8 mouse cellular contexts compared by ENCODE assay signal in the genomic region with DNA sequence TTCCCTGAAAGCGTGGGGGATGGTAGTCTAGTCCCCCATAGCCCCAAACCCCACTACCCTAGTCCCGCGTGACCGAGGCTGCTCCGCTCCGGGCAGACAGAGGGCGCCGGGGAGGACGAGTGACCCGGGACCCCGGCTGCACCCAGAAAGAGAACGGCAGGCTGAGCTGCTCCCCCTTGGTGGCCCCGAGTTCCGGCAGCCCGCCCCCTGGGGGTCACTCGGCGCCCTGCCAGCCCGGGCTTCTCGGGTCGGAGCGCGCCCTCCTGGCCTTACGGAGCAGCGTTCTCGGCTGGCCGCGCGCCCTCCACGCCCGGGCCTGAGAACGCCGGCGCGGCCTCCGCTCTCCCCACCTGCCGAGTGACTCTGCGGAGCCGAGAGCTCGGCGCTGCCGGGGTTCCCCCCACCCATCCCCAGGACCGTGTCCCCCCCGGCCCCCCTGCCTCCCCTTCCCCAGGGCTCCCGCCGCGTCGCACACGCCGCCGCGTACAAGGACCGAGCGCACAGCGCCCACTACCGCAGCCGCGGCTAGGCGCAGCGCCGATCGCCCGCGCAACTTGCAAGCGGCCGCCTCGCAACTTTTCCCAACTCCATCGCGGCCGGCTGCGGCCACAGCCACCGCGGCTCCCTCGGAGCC. TPM values are rescaled to one million over a fixed set of nuclear protein-coding genes. Genes with fewer than 3 reads are reported as not detected.
DNase-seq lines count a peak whose midpoint lies in the region; ATAC-seq and TF ChIP-seq lines count a peak whose summit lies in the region.

No protein-coding gene starts in this region.

- peaks cover 44% of the 10 kb centered on the region for H3K27me3 ChIP-seq in spleen, adult 2 months (ENCODE audit: control insufficient read depth, insufficient read depth, low read length)
- peaks cover 1% of the 10 kb centered on the region; the same call in 1 of the 2 replicates for H3K27me3 ChIP-seq in kidney, adult 2 months (replicated peaks; ENCODE audit: control insufficient read depth, insufficient read depth, low read length)
- peaks cover 41% of the 10 kb centered on the region for H3K27me3 ChIP-seq in lung, embryonic 15.5 days

- peak overlapping the region; percentile 92 for H3K9ac ChIP-seq in lung, embryonic 15.5 days

- H3K4me3 ChIP-seq in spleen, adult 2 months (ENCODE audit: extremely low read depth, insufficient read depth, insufficient read length) = peak overlapping the region; percentile 38; the same call in 1 of the 2 replicates
- peak overlapping the region; percentile 55 for H3K4me3 ChIP-seq in kidney, adult 2 months (ENCODE audit: insufficient read depth, low read depth, low read length)
- H3K4me3 ChIP-seq in lung, embryonic 15.5 days = peak overlapping the region; percentile 79

- WGBS in spleen, adult 2 months = 1% methylated on average over 57 of the region's 73 CpGs
- under 1% methylated on average over 73 of the region's 73 CpGs for WGBS in kidney, adult 2 months
- WGBS in lung, embryonic 15.5 days = under 1% methylated on average over 63 of the region's 73 CpGs

- peaks cover 11% of the 10 kb centered on the region for H3K4me1 ChIP-seq in spleen, adult 2 months (ENCODE audit: control insufficient read depth, insufficient read depth, insufficient read length)
- H3K4me1 ChIP-seq in kidney, adult 2 months (ENCODE audit: control insufficient read depth, insufficient read depth, low read length) = 0 out of 2 replicates have a peak, but pooled peaks cover 2% of the 10 kb centered on the region
- H3K4me1 ChIP-seq in lung, embryonic 15.5 days = peaks cover 30% of the 10 kb centered on the region

- H3K4me2 ChIP-seq in lung, embryonic 15.5 days = peak overlapping the region; percentile 89

- TF ChIP-seq POLR2A in spleen, adult 2 months (IDR thresholded peaks at IDR 0.05; ENCODE audit: low read depth, low read length) = no peak
- TF ChIP-seq POLR2A in kidney, adult 2 months (IDR thresholded peaks at IDR 0.05; ENCODE audit: low read depth, low read length) = no peak

- H3K36me3 ChIP-seq in spleen, adult 2 months (ENCODE audit: control insufficient read depth, insufficient read depth, low read length) = no peaks in the 10 kb centered on the region
- no peaks in the 10 kb centered on the region for H3K36me3 ChIP-seq in kidney, adult 2 months (ENCODE audit: control insufficient read depth, insufficient read depth, low read length)
- no peaks in the 10 kb centered on the region for H3K36me3 ChIP-seq in lung, embryonic 15.5 days

- ATAC-seq in lung, embryonic 15.5 days (ENCODE audit: borderline replicate concordance, extremely low read depth, low FRiP score, low TSS enrichment) = peak; percentile 64

- TF ChIP-seq CTCF in spleen, adult 2 months (IDR thresholded peaks at IDR 0.05; ENCODE audit: extremely low read depth, insufficient read depth, insufficient read length, insufficient replicate concordance) = no peak
- peak; percentile 42 for TF ChIP-seq CTCF in kidney, adult 2 months (conservative IDR thresholded peaks at IDR 0.05; ENCODE audit: insufficient read depth, insufficient read length, low read depth, low read length)

- no peak overlapping the region; the same call in 1 of the 2 replicates for H3K27ac ChIP-seq in spleen, adult 2 months (ENCODE audit: insufficient read depth, low read length)
- H3K27ac ChIP-seq in kidney, adult 2 months (ENCODE audit: insufficient read depth, low read depth, low read length) = peak overlapping the region; percentile 87
- H3K27ac ChIP-seq in lung, embryonic 15.5 days = peak overlapping the region; percentile 98

- H3K9me3 ChIP-seq in lung, embryonic 15.5 days = no peaks in the 10 kb centered on the region

- peak in 1 of 2 experiments; percentile 22 for DNase-seq in spleen, adult 2 months (ENCODE audit: low read depth in 1 of 2, low spot score in 2 of 2)
- no peak for DNase-seq in spleen, adult 12 weeks (ENCODE audit: low spot score)
- peak; percentile 60 for DNase-seq in embryo, embryonic 11.5 days (ENCODE audit: low read depth, low spot score)
- DNase-seq in heart, adult 9 months (ENCODE audit: low spot score in 2 of 2) = peak; percentile 87 to 88
- peak; percentile 82 for DNase-seq in kidney, adult 2 months
- peak; percentile 86 for DNase-seq in retina, postnatal 1 day
- no peak for DNase-seq in ovary, postnatal 10 days (ENCODE audit: low spot score)

RNA-seq across cellular contexts. Expression of a gene that starts 39.4 kb away (rescaled TPM):
- 0.47 and 0.65 TPM in 2 replicates for polyA plus RNA-seq in spleen, adult 2 months (2012; rRNA removed)
- polyA plus RNA-seq in kidney, adult 2 months (2012; rRNA removed) = 12.9 and 16.1 TPM in 2 replicates
- 65.4 and 68.8 TPM in 2 replicates for polyA plus RNA-seq in lung, embryonic 15.5 days (2015; fragmentation: Nextera tagmentation; extraction: Ambion mirVana)

Comparison
In these comparisons a context has a peak if more than half of its experiments do, and no peak if none do; other contexts are left out.
1. DNase-seq: peak in embryo, embryonic 11.5 days (single experiment), heart, adult 9 months (2 of 2), kidney, adult 2 months (single experiment) and retina, postnatal 1 day (single experiment); none in spleen, adult 12 weeks (single experiment) and ovary, postnatal 10 days (single experiment).
2. Peak in every context shown above with its lines, with median percentiles within 50 percentile points of each other: H3K4me3 ChIP-seq.